8 mouse cellular contexts compared by ENCODE assay signal in the genomic region with DNA sequence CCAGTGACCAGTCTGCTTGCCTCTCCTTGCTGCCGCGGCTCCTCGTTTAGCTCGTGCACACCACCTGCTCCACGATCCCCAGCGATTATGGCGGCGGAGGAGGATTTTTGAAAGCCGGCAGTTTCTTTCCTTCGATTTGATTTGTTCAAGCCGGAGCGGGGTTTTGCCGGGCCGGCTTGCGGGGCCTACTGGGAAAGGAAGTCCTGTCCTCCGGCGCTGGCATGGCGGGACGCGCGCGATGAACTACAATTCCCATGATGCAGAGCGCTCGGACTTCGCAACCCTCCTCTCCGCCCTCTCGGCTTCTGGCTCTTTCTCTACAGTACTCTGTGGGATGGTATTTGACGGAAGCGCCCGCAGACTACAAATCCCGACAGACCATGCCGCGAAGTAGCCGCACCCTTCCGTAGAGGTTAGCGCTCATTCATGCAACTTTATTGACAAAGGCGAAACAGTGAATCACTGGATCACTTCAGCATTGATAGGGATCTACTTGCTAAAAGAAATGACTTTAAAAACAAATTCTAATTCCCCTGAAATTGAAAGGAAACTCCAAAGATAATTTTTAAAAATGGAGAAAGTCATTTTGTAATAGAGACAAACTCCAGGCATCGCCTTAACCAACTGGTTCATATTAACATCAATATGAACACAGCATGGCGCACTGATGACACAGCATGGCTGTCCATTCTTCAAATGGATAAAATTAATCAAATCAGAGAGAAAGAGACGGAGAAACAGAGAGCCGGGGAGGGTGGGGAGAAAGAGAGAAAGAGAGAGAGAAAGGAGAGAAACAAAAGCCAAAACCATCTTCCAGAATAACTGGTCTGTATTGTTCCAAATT. TPM values are rescaled to one million over a fixed set of nuclear protein-coding genes. Genes with fewer than 3 reads are reported as not detected.
A peak's percentile ranks its signal among the peaks of the same experiment; 100 is the strongest.
DNase-seq lines count a peak whose midpoint lies in the region; ATAC-seq lines count a peak whose summit lies in the region.

No protein-coding gene starts in this region.

- H3K27me3 ChIP-seq in hindbrain, embryonic 16.5 days (replicated peaks; ENCODE audit: control insufficient read depth, insufficient read depth, low read length), result no peaks in the 10 kb centered on the region

- WGBS in hindbrain, embryonic 16.5 days, result 4% methylated on average over 41 of the region's 41 CpGs
- 6% methylated on average over 41 of the region's 41 CpGs for WGBS in macrophage (ENCODE audit: missing documents)

- peak; percentile 99 for ATAC-seq in hindbrain, embryonic 16.5 days

- peaks cover 47% of the 10 kb centered on the region for H3K79me2 ChIP-seq in macrophage (ENCODE audit: inconsistent target)

- H3K4me2 ChIP-seq in hindbrain, embryonic 16.5 days (ENCODE audit: low read length), result peak overlapping the region; percentile 90

- H3K27ac ChIP-seq in hindbrain, embryonic 16.5 days (ENCODE audit: low read depth, low read length), result peak overlapping the region; percentile 83
- peak overlapping the region; percentile 55 for H3K27ac ChIP-seq in macrophage

- H3K36me3 ChIP-seq in hindbrain, embryonic 16.5 days (ENCODE audit: control insufficient read depth, insufficient read depth, low read length), result no peaks in the 10 kb centered on the region
- H3K36me3 ChIP-seq in macrophage (ENCODE audit: inconsistent target), result no peaks in the 10 kb centered on the region

- H3K9me3 ChIP-seq in hindbrain, embryonic 16.5 days (ENCODE audit: control insufficient read depth, low read length), result no peaks in the 10 kb centered on the region

- H3K4me1 ChIP-seq in hindbrain, embryonic 16.5 days (ENCODE audit: control insufficient read depth, insufficient read depth, low read depth, low read length), result peaks cover 17% of the 10 kb centered on the region

- peak; percentile 96 for DNase-seq in WW6 (ENCODE audit: low read depth, low spot score)
- peak; percentile 93 to 97 for DNase-seq in cerebellum, postnatal 4 days (ENCODE audit: low spot score in 2 of 2)
- DNase-seq in gastrocnemius, adult 18-20 months (ENCODE audit: low spot score), result peak; percentile 99
- DNase-seq in left cerebral cortex, adult 18-20 months (ENCODE audit: low spot score in 2 of 2), result peak; percentile 97 to 99
- peak; percentile 100 for DNase-seq in right cerebral cortex, adult 18-20 months
- DNase-seq in urinary bladder, postnatal 10 days (ENCODE audit: low spot score), result peak; percentile 84

- H3K9ac ChIP-seq in hindbrain, embryonic 16.5 days (ENCODE audit: low read depth, low read length), result peak overlapping the region; percentile 88

- H3K4me3 ChIP-seq in hindbrain, embryonic 16.5 days (ENCODE audit: low read length), result peak overlapping the region; percentile 99
- peak overlapping the region; percentile 65 for H3K4me3 ChIP-seq in macrophage (ENCODE audit: inconsistent target)

RNA-seq across cellular contexts. Expression of a gene that starts 14.8 kb away (rescaled TPM):
- total RNA-seq in gastrocnemius, adult 18-20 months (2021), result 10 to 100 TPM; 32.7 to 34.2 TPM
- 39.3 and 49.6 TPM in 2 replicates for polyA plus RNA-seq in hindbrain, embryonic 16.5 days (2015; fragmentation: Nextera tagmentation; extraction: Ambion mirVana)
- total RNA-seq in left cerebral cortex, adult 18-20 months (2021), result 100 to 1,000 TPM; 163 to 181 TPM
- total RNA-seq in macrophage (2018; cell fraction: chromatin; rRNA removed), result 10 to 100 TPM in 20 of 26 experiments, 1 to 10 TPM in 6; 4.3 to 66.3 (median 19.0) TPM
- total RNA-seq in macrophage (2018; cell fraction: cytosol; rRNA removed), result 10 to 100 TPM; 17.3 to 25.0 (median 22.3) TPM
- total RNA-seq in macrophage (2018; cell fraction: nucleus; rRNA removed), result 10 to 100 TPM in 23 of 26 experiments, 1 to 10 TPM in 3; 7.4 to 31.5 (median 17.6) TPM
- polyA plus RNA-seq in macrophage (2018), result 10.9 to 21.7 TPM (median 18.2 TPM) in 3 replicates

RNA-seq across cellular contexts. Expression of a gene that starts 15.3 kb away (rescaled TPM):
- total RNA-seq in gastrocnemius, adult 18-20 months (2021), result 10 to 100 TPM; 20.0 to 21.4 TPM
- polyA plus RNA-seq in hindbrain, embryonic 16.5 days (2015; fragmentation: Nextera tagmentation; extraction: Ambion mirVana), result 164 and 165 TPM in 2 replicates
- 100 to 1,000 TPM; 224 to 240 TPM for total RNA-seq in left cerebral cortex, adult 18-20 months (2021)
- 10 to 100 TPM; 13.6 to 77.8 (median 27.9) TPM for total RNA-seq in macrophage (2018; cell fraction: chromatin; rRNA removed)
- total RNA-seq in macrophage (2018; cell fraction: cytosol; rRNA removed), result 10 to 100 TPM; 25.8 to 53.4 (median 39.6) TPM
- 10 to 100 TPM; 21.9 to 69.9 (median 34.5) TPM for total RNA-seq in macrophage (2018; cell fraction: nucleus; rRNA removed)
- 26.9 to 73.0 TPM (median 33.7 TPM) in 3 replicates for polyA plus RNA-seq in macrophage (2018)

RNA-seq across cellular contexts. Expression of a gene that starts 32.9 kb away (rescaled TPM):
- 1 to 10 TPM; 1.2 to 1.4 TPM for total RNA-seq in gastrocnemius, adult 18-20 months (2021)
- polyA plus RNA-seq in hindbrain, embryonic 16.5 days (2015; fragmentation: Nextera tagmentation; extraction: Ambion mirVana), result 39.2 and 42.2 TPM in 2 replicates
- total RNA-seq in left cerebral cortex, adult 18-20 months (2021), result 10 to 100 TPM; 11.5 to 12.3 TPM
- total RNA-seq in macrophage (2018; cell fraction: chromatin; rRNA removed), result 1 to 10 TPM in 3 of 26 experiments, under 1 TPM in 5, not detected in 18; 0.23 to 1.3 (median 0.55) TPM
- total RNA-seq in macrophage (2018; cell fraction: cytosol; rRNA removed), result under 1 TPM in 21 of 26 experiments, not detected in 5; 0.05 to 0.55 (median 0.22) TPM
- 1 to 10 TPM in 1 of 26 experiments, under 1 TPM in 6, not detected in 19; 0.17 to 1.2 (median 0.52) TPM for total RNA-seq in macrophage (2018; cell fraction: nucleus; rRNA removed)
- 0.10 to 0.51 TPM in 2 of 3 replicates, not detected in the other for polyA plus RNA-seq in macrophage (2018)

Comparison
In these comparisons a context has a peak if more than half of its experiments do, and no peak if none do; other contexts are left out.
1. Peak in every context shown above with its lines: DNase-seq, ATAC-seq, H3K4me3 ChIP-seq and H3K27ac ChIP-seq.
2. RNA of a gene that starts 14.8 kb away (total RNA-seq): 163 to 181 TPM in left cerebral cortex, adult 18-20 months; 32.7 to 34.2 TPM in gastrocnemius, adult 18-20 months; every median in the first group is over 4 times any median in the second.
3. RNA of a gene that starts 15.3 kb away (total RNA-seq): 224 to 240 TPM in left cerebral cortex, adult 18-20 months; 20.0 to 21.4 TPM in gastrocnemius, adult 18-20 months; every median in the first group is over 10 times any median in the second.
4. RNA of a gene that starts 32.9 kb away (total RNA-seq): 11.5 to 12.3 TPM in left cerebral cortex, adult 18-20 months; 1.2 to 1.4 TPM in gastrocnemius, adult 18-20 months; every median in the first group is over 4 times any median in the second.